Mouse (Mus musculus) midbrain, embryonic 10.5 days (tissue): ENCODE results near the gene Bnip1. TPM values are rescaled to one million over a fixed set of nuclear protein-coding genes. Genes with fewer than 3 reads are reported as not detected.

Experiments
- DNase-seq: peaks from one replicate; pipeline ENCODE4 v3.0.0-alpha.2; 2017; ENCODE audit warnings: low spot score
- H3K27ac ChIP-seq: fragments of 300-500 bp; sonication (generic); replicated peaks from 2 replicates; pipeline ENCODE4 v1.5.1; 2016; ENCODE audit warnings: mild to moderate bottlenecking
- H3K27me3 ChIP-seq: fragments of 300-500 bp; sonication (generic); 2 replicates; pipeline ENCODE4 v1.6.1; 2016; ENCODE audit warnings: low read depth, mild to moderate bottlenecking; ENCODE audit not compliant: poor library complexity, severe bottlenecking
- H3K36me3 ChIP-seq: fragments of 300-500 bp; sonication (generic); 2 replicates; pipeline ENCODE4 v1.6.1; 2016; ENCODE audit warnings: mild to moderate bottlenecking, moderate library complexity
- H3K4me1 ChIP-seq: fragments of 300-500 bp; sonication (generic); 2 replicates; pipeline ENCODE4 v1.6.1; 2016
- H3K4me3 ChIP-seq: fragments of 300-500 bp; sonication (generic); 2 replicates; pipeline ENCODE4 v1.5.1; 2016; ENCODE audit warnings: mild to moderate bottlenecking, moderate library complexity
- H3K9me3 ChIP-seq: fragments of 300-500 bp; sonication (generic); replicated peaks from 2 replicates; pipeline ENCODE4 v1.6.1; 2016; ENCODE audit warnings: mild to moderate bottlenecking
- WGBS: fragments of 180-500 bp; shearing (Covaris S2); methylation state at CpG from one replicate; pipeline ENCODE4 v1.1.7; 2016; 5-methylcytosine and 5-hydroxymethylcytosine counted together
- polyA plus RNA-seq: library from polyadenylated mRNA; unstranded; fragments of >200 nt; fragmentation: Nextera tagmentation; extraction: Ambion mirVana; gene quantifications from 2 replicates; pipeline ENCODE4 v1.2.1, GENCODE M21; 2016

The Bnip1 gene
- polyA plus RNA-seq = 46.4 and 48.9 TPM in 2 replicates

DNA sequence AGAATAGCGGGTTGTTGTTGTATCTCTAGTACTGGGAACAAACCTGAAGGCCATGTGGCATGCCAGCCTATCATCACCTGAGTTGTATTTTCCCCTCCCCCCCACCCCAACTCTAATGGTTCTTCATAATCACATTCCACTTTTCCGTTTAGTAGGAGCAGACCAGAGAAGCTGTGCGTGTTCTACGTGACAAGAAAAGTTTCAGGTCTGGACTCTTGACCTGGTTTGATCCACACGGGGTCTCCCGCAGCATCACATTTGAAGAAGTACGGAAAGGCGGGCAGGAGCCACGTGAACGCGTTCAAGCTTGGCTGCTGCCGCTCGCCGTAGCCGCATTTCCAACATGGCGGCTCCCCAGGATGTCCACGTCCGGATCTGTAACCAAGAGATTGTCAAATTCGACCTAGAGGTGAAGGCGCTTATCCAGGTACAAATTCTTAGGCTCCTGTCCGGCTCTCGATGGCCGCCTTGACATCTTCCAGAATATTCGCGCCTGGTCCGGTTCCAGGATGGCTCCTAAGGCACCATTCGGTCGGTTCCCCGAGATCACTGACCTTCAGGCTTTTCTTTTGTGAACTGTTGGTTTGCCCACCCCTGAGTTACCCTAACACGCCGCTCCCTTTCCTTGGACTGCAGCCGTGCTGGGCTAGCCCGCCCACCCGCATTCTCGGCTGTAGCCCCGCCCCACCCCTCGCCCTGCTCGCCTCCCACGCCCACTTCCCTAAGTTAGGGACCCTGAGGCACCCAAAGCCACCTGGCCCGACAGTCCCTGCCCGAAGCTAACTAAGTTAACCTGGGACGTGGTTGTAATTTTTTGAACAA, at the start of gene Bnip1:
Gene Bnip1 (plus strand): TSS at position 317 of the 822 bp plus-strand sequence.
- Histone ChIP-seq H3K36me3 (peaks cover 29% of the 10 kb centered on the region), H3K27ac (peak within 1 kb of the TSS; percentile 92), H3K4me1 (peaks cover 16% of the 10 kb centered on the region), H3K9me3 (no peaks in the 10 kb centered on the region), H3K4me3 (peak within 1 kb of the TSS; percentile 82), H3K27me3 (no peaks in the 10 kb centered on the region; the same call in 1 of the 2 replicates)
- DNase-seq = peak; percentile 84
- under 1% methylated on average over 42 of the region's 42 CpGs for WGBS

DNA sequence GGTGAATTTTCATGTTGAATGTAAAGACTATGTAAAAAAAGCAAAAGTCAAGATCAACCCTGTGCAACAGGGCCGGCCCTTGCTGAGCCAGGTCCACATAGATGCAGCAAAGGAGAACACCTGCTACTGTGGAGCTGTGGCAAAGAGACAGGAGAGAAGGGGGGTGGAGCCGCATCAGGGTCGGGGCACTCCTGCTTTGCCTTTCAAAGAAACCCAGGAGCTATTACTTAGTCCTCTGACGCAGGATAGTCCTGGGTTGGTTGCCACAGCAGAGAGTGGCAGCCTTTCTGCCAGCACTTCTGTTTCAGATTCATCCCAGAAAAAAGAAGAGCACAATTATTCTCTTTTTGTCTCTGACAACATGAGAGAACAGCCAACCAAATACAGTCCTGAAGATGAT, 38.3 kb upstream of the Bnip1 start:
- no peaks in the 10 kb centered on the region for H3K27me3 ChIP-seq
- no peak for DNase-seq
- WGBS = 63% methylated on average over 4 of the region's 4 CpGs
- no peaks in the 10 kb centered on the region for H3K9me3 ChIP-seq
- H3K4me3 ChIP-seq = no peak overlapping the region
- H3K27ac ChIP-seq = no peak overlapping the region
- H3K36me3 ChIP-seq = no peaks in the 10 kb centered on the region
- H3K4me1 ChIP-seq = no peaks in the 10 kb centered on the region

DNA sequence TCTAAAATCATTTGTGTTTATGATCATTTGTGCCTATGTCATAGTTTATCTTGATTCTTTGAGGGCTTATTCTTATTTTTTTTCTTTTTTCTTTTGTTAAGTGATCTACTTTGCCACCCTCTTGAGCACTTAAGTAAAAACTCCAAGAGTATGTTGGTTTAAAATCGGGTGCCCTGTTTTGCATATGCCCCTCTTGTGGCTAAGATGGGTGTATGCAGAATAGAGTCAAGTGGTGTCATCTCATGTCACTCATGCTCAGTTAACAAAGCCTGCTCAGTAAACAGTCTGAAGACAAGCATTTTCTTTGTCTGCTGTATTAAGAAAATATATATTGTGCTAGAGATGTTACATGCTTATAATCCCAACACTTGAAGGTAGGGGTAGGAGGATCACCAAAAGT, 37.6 kb upstream of the Bnip1 start:
- Histone ChIP-seq H3K9me3 (no peaks in the 10 kb centered on the region), H3K4me1 (no peaks in the 10 kb centered on the region), H3K36me3 (no peaks in the 10 kb centered on the region), H3K4me3 (no peak overlapping the region), H3K27ac (no peak overlapping the region), H3K27me3 (no peaks in the 10 kb centered on the region)
- 63% methylated on average over 1 of the region's 1 CpGs for WGBS
- DNase-seq = no peak

DNA sequence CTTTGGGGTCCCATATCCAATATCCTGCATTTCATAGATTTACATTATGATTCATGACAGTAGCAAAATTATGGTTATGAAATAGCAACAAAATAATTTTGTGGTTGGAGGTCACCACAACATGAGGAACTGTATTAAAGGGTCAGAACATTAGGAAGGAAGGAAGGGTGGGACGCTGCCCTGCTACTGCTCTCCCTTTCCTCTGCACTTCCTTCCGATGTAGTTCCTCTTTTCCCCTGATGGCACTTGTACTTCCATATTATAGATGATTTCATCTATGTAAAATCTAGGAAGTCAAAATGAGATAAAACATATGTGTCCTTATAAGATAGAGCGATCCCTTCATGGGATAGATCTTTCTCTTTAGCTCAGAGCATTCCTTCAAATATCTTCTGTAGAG, 30.9 kb upstream of the Bnip1 start:
- no peak for DNase-seq
- no peak overlapping the region for H3K4me3 ChIP-seq
- H3K27ac ChIP-seq = no peak overlapping the region
- WGBS = 86% methylated on average over 3 of the region's 3 CpGs
- no peaks in the 10 kb centered on the region for H3K4me1 ChIP-seq
- H3K9me3 ChIP-seq = no peaks in the 10 kb centered on the region
- H3K27me3 ChIP-seq = no peaks in the 10 kb centered on the region
- no peaks in the 10 kb centered on the region for H3K36me3 ChIP-seq

DNA sequence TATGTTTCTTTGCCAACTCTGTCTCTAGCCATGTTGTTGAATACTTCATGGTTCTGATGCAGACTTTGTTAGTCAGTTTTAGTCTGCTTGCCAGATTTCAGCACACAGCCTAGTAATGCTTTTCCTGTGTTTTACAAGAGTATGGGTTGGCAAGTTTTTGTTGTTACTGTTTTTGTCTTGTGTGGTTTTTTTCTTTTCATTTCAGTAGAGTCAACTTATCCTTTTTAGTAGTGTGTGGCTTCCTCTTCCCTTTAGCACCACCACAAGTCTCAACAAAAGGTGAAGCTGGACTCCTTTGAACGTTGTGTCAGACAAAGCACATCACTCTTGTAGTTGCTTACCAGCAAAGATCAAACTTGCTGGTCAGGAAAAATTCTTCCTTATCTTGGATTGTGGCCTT, 28.6 kb upstream of the Bnip1 start:
- no peak overlapping the region for H3K27ac ChIP-seq

DNA sequence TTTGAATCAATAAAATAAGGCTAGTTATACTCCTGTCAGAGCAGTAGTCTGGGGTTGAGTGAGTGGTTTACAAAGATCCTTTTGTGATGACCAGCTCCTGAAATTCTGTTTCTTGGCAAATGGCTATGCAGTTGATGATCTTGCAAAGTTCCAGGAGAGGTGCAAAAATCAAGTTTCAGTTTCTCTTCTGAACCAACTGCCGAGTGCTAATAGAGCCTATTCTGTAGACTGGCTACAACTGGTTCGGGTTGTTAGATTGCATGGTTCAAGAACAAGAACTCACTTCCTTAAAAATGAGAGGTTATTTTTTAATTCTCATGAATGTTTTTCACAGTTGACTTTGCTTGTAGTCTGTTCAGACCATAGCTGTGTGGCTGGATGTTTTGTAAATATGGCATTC, 27.4 kb upstream of the Bnip1 start:
- H3K27ac ChIP-seq = no peak overlapping the region
- H3K9me3 ChIP-seq = no peaks in the 10 kb centered on the region
- H3K36me3 ChIP-seq = no peaks in the 10 kb centered on the region
- WGBS = 94% methylated on average over 2 of the region's 2 CpGs
- H3K4me3 ChIP-seq = no peak overlapping the region
- no peaks in the 10 kb centered on the region for H3K4me1 ChIP-seq
- H3K27me3 ChIP-seq = no peaks in the 10 kb centered on the region
- DNase-seq = no peak

More for the DNA sequence above, 28.6 kb upstream of the Bnip1 start:
- H3K27me3 ChIP-seq = no peaks in the 10 kb centered on the region
- DNase-seq = no peak
- WGBS = 93% methylated on average over 1 of the region's 1 CpGs
- no peak overlapping the region for H3K4me3 ChIP-seq
- no peaks in the 10 kb centered on the region for H3K36me3 ChIP-seq
- no peaks in the 10 kb centered on the region for H3K9me3 ChIP-seq
- no peaks in the 10 kb centered on the region for H3K4me1 ChIP-seq

DNA sequence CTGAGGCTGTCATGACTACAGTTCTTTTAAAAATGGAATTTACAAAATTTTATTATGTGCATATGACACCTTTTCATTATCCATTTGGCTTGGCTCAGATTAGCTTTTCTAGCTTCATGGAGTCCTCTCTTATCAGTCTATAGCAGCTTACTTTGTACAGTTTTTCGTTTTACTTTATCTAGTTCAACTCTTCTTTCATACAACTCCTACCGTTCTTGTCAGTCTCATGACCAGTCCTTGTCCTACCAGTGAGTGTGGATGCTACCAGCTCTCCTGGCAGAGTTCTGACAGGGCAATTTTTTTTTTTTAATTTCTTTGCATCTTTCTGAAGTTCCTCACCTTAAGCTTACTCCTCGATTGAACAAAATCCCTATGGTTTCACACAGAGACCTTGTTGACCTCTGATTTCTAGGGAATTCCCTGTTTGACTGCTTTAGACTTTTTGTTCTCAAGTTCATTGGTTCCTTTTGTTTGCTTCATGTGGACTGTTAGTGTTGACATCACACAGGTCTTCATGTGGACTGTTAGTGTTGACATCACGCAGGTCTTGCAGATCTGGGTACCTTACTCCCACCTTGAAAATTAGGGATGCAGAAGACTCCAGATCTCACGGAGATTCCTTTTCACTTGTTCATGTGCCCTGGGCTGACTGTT, 13.6 kb upstream of the Bnip1 start:
- H3K36me3 ChIP-seq = 0 out of 2 replicates have a peak, but pooled peaks cover 4% of the 10 kb centered on the region
- H3K9me3 ChIP-seq = no peaks in the 10 kb centered on the region
- no peaks in the 10 kb centered on the region for H3K4me1 ChIP-seq
- no peak overlapping the region for H3K4me3 ChIP-seq
- 85% methylated on average over 5 of the region's 5 CpGs for WGBS
- H3K27ac ChIP-seq = no peak overlapping the region
- DNase-seq = no peak
- H3K27me3 ChIP-seq = no peaks in the 10 kb centered on the region

DNA sequence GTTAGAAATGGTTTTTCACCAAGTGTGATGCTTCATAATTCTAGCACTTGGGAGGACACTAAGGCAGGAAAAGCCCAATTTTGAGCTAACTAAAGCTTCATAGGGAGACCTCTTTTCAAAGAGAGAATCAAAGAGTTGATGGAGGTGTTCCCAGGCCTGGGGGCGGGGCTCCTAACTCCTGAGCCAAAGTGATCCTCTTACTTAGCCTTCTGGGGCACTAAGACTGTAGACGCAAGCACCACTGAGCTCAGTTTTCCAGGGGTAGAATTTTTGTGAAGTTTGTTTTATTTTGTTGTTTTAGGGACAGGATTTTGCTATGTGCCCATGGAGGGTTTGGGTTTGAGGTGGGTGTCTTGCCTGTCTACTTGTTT, 13.1 kb upstream of the Bnip1 start:
- Histone ChIP-seq H3K27ac (no peak overlapping the region), H3K4me3 (no peak overlapping the region), H3K9me3 (no peaks in the 10 kb centered on the region), H3K27me3 (no peaks in the 10 kb centered on the region), H3K36me3 (0 out of 2 replicates have a peak, but pooled peaks cover 4% of the 10 kb centered on the region), H3K4me1 (no peaks in the 10 kb centered on the region)
- no peak for DNase-seq
- 79% methylated on average over 2 of the region's 2 CpGs for WGBS

DNA sequence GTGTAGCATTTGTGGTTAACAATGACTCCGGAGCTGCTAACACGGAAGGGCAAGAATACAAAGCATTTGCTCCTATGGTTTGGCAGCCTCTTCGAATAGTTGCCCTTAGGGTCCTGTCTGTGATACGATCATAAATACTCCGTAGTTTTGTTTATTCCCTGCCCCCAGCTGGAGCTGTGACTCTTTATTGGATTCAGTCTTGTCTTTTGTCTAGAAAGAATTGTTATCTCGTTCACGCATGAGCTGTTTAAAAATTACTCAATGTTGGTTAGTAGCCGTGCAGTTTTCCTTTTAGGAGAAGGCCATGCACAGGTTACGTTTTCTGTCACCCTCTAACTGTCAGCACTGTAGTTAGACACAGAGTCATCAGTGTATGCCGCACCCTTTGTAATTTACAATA, 4.7 kb upstream of the Bnip1 start:
- Histone ChIP-seq H3K4me3 (no peak overlapping the region), H3K27me3 (no peaks in the 10 kb centered on the region; the same call in 1 of the 2 replicates), H3K4me1 (peaks cover 6% of the 10 kb centered on the region), H3K36me3 (no peaks in the 10 kb centered on the region), H3K27ac (no peak overlapping the region), H3K9me3 (no peaks in the 10 kb centered on the region)
- 79% methylated on average over 10 of the region's 10 CpGs for WGBS
- no peak for DNase-seq

DNA sequence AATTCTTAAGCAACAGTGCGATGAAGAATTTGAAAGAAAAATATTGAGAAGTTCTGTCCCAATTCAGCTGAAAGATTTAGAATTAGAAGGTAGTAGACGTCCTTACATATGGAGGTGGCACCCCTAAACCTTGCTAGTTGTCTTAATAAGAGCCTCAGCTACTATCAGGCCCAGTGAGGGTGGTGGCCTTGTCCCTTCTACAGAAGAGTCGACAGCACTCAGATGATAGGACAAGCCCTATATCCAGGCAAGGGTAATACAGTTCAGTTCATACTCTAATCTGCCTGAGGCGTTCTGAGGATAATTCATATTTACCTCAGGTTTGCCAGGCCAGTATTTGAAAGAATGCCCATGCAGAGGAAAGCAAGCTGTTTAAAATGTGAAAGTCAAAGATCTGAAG, 2.9 kb upstream of the Bnip1 start:
- Histone ChIP-seq H3K9me3 (no peaks in the 10 kb centered on the region), H3K4me3 (no peak overlapping the region), H3K27me3 (no peaks in the 10 kb centered on the region; the same call in 1 of the 2 replicates), H3K36me3 (peaks cover 2% of the 10 kb centered on the region; the same call in 1 of the 2 replicates), H3K4me1 (peaks cover 16% of the 10 kb centered on the region), H3K27ac (no peak overlapping the region)
- WGBS = 87% methylated on average over 4 of the region's 4 CpGs
- DNase-seq = no peak

DNA sequence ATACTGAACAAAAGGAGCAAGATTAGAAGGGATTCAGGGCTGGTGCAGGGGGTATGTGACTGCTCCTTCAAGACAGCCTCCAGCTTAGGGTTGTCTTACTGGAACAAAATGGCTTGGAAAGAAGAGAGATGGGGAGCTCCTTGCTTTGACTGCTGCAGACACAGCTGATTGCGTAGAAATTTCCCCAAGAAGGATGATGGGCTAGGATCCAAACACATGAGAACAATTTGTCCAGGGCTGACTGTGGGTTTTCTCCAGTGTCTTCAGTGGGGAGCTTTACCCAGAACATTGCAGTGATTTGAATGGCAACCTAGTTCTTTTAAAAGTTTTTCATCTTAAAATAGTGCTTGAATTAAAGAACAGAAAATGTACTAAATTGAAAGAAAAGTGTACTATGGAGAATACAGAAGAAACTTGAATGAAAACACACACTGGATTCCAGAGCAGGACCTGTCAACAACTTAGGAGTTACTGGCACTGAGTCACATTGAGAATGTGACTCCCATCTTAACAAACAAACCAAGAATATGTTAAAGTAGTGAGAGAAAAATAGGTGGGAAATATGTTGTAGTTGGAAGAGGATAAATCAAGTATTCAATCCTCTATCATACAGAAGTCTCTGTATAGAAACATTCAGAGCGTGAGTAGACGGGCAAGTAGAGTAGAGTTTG, 2.3 kb upstream of the Bnip1 start:
- H3K36me3 ChIP-seq = peaks cover 7% of the 10 kb centered on the region
- peaks cover 16% of the 10 kb centered on the region for H3K4me1 ChIP-seq
- no peaks in the 10 kb centered on the region; the same call in 1 of the 2 replicates for H3K27me3 ChIP-seq
- DNase-seq = no peak
- H3K9me3 ChIP-seq = no peaks in the 10 kb centered on the region
- 94% methylated on average over 3 of the region's 3 CpGs for WGBS
- H3K27ac ChIP-seq = no peak overlapping the region
- no peak overlapping the region for H3K4me3 ChIP-seq

DNA sequence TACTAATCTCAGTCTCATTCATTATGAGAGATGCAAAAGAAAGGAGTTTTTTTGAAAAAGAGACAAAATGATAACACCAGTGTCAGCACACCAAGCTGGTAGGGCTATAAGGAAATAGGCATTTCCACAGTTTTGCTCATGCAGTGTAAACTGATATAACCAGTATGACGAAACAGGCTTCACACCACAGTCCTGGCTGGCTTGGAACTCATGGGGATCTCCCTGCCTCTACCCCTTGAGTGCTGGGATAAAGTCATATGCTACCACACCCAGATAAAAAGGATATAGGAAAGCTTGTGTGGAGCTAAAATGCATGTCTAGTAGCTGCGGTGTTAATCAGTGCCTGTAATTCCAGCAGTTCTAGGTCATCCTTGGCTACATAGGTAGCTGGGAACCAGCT, 1.4 kb upstream of the Bnip1 start:
- no peak overlapping the region for H3K27ac ChIP-seq
- no peak for DNase-seq
- peaks cover 16% of the 10 kb centered on the region for H3K4me1 ChIP-seq
- no peaks in the 10 kb centered on the region; the same call in 1 of the 2 replicates for H3K27me3 ChIP-seq
- H3K4me3 ChIP-seq = no peak overlapping the region
- peaks cover 16% of the 10 kb centered on the region for H3K36me3 ChIP-seq
- no peaks in the 10 kb centered on the region for H3K9me3 ChIP-seq
- WGBS = 98% methylated on average over 2 of the region's 2 CpGs
